Mouse (Mus musculus) heart, embryonic 11.5 days (tissue): Measurements from ENCODE around the gene Lpin2. TPM values are rescaled to one million over a fixed set of nuclear protein-coding genes. Genes with fewer than 3 reads are reported as not detected.

Source experiments
- ATAC-seq: fragments of 200-750 bp; cut with Nextera tagmentation; replicated peaks from 2 replicates; pipeline ENCODE4 v1.8.0; 2017; ENCODE audit warnings: moderate library complexity; ENCODE audit not compliant: insufficient number of reproducible peaks, low FRiP score, low TSS enrichment
- H3K27ac ChIP-seq: fragments of 300-500 bp; sonication (generic); 2 replicates; pipeline ENCODE4 v1.5.1; 2014; ENCODE audit warnings: mild to moderate bottlenecking, low read depth, low read length
- H3K27me3 ChIP-seq: fragments of 300-500 bp; sonication (generic); 2 replicates; pipeline ENCODE4 v1.6.1; 2014; ENCODE audit warnings: mild to moderate bottlenecking, low read length, mixed read lengths; ENCODE audit not compliant: control insufficient read depth, insufficient read depth
- H3K36me3 ChIP-seq: fragments of 300-500 bp; sonication (generic); 2 replicates; pipeline ENCODE4 v1.6.1; 2014; ENCODE audit warnings: mild to moderate bottlenecking, low read length, moderate library complexity, mixed read lengths; ENCODE audit not compliant: control insufficient read depth, insufficient read depth
- H3K4me1 ChIP-seq: fragments of 300-500 bp; sonication (generic); 2 replicates; pipeline ENCODE4 v1.6.1; 2014; ENCODE audit warnings: low read length; ENCODE audit not compliant: control insufficient read depth, insufficient read depth
- H3K4me2 ChIP-seq: fragments of 300-500 bp; sonication (generic); 2 replicates; pipeline ENCODE4 v1.6.1; 2014; ENCODE audit warnings: mild to moderate bottlenecking, moderate library complexity
- H3K4me3 ChIP-seq: fragments of 300-500 bp; sonication (generic); 2 replicates; pipeline ENCODE4 v1.5.1; 2014; ENCODE audit warnings: low read depth, low read length
- H3K9ac ChIP-seq: fragments of 300-500 bp; sonication (generic); 2 replicates; pipeline ENCODE4 v1.6.1; 2014; ENCODE audit warnings: mild to moderate bottlenecking, low read depth, low read length, moderate library complexity
- H3K9me3 ChIP-seq: fragments of 300-500 bp; sonication (generic); replicated peaks from 2 replicates; pipeline ENCODE4 v1.6.1; 2016; ENCODE audit warnings: low read length; ENCODE audit not compliant: control insufficient read depth
- WGBS: fragments of 180-500 bp; shearing (Covaris S2); extraction: QIAGEN DNeasy Blood & Tissue Kit; methylation state at CpG from one replicate; pipeline ENCODE4 v1.1.7; 2014; ENCODE audit not compliant: insufficient replicate concordance; 5-methylcytosine and 5-hydroxymethylcytosine counted together
- polyA plus RNA-seq: library from polyadenylated mRNA; unstranded; fragments of >200 nt; fragmentation: Nextera tagmentation; extraction: Ambion mirVana; gene quantifications from 2 replicates; pipeline ENCODE4 v1.2.1, GENCODE M21; 2014

Lpin2 gene
- polyA plus RNA-seq, 1 experiment from 2014 or later: 22.5 TPM

DNA sequence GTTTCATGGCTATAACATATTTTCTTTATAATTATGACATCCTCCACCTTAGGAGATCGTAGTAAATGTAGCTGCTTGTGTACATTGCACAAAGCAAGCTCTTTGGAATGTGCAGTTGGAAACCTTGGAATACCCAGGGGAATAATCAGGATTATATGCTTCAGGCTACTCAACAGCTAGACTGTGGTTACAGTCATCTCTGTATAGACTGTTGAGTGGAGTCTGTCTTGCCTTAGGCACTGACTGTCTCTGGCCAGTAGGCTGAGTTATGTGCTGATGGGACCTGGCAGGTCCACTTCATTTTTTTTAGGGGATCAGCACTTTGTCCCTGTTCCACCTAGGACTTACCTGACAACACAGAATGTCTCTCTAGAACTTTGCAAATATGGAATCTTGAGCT, 31.3 kb downstream of the Lpin2 start:
- Histone ChIP-seq H3K27me3 (no peaks in the 10 kb centered on the region), H3K4me3 (no peak overlapping the region), H3K9me3 (no peaks in the 10 kb centered on the region), H3K4me2 (no peak overlapping the region), H3K36me3 (no peaks in the 10 kb centered on the region), H3K4me1 (peaks cover 17% of the 10 kb centered on the region), H3K9ac (no peak overlapping the region), H3K27ac (no peak overlapping the region)
- ATAC-seq: no peak
- 69% methylated on average over 1 of the region's 1 CpGs for WGBS

DNA sequence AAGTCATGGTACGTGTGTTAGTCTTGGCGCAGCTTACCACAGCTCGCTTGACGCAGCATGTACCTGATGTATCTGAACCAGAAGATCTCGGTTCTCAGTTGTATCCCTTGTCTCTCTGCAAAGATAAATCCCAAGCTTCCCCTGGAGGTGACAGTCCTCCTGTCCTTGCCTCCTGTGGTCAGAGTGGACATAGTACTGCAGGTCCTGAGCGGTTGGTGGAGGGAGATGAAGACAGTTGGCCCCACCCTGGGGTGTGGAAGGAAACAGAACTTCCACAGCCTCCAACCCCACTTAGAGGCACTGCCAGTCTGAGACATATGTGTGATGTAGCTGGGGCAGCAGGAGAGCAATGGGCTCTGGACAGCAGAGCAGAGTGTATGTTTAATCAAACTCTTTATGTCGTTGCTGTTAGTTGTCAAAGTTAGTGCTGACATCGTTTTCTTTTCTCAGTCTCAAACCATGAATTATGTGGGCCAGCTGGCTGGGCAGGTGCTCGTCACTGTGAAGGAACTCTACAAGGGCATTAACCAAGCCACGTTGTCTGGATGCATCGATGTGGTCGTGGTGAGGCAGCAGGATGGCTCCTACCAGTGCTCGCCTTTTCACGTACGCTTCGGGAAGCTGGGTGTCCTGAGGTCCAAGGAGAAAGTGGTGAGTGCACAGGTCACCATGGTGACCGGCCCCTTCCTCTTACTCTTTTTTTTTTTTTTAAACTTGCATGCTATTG, 32.3 kb downstream of the Lpin2 start:
- no peak overlapping the region for H3K4me2 ChIP-seq
- no peak for ATAC-seq
- H3K36me3 ChIP-seq: no peaks in the 10 kb centered on the region
- H3K4me1 ChIP-seq: peaks cover 17% of the 10 kb centered on the region
- no peak overlapping the region for H3K9ac ChIP-seq
- no peaks in the 10 kb centered on the region for H3K9me3 ChIP-seq
- 0 out of 2 replicates have a peak overlapping the region, but pooled peaks have one; percentile 10 for H3K27ac ChIP-seq
- no peak overlapping the region for H3K4me3 ChIP-seq
- WGBS: 76% methylated on average over 17 of the region's 17 CpGs
- no peaks in the 10 kb centered on the region for H3K27me3 ChIP-seq

DNA sequence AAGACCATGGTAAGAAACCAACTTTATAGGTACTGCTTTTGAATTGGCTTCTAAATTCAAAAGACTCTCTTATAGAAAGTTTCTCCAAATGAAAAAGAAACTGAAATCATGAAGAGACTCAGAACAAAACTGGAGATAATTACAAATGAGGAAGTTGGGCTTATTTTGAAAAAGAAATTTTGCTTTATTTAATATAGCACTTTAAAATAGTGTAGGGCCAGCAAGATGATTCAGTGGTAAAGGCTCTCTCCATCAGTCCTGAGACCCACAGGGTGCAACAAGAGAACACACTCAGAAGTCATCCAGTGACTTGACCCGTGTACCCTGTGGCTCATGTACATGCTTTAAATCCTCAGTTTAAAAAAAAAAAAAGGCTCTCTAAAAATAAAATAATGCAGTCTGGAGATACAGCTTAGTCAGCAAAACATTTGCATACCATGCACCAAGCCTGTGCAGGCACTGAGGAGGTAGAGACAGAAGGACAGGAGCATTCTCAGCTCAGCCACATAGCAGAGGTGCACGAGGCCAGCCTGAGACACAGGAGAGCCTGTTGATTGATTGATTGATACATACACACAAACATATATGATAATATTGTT, 33.0 kb downstream of the Lpin2 start:
- Histone ChIP-seq H3K9ac (no peak overlapping the region), H3K9me3 (no peaks in the 10 kb centered on the region), H3K27me3 (no peaks in the 10 kb centered on the region), H3K4me2 (no peak overlapping the region), H3K4me1 (peaks cover 17% of the 10 kb centered on the region), H3K27ac (no peak overlapping the region), H3K36me3 (no peaks in the 10 kb centered on the region), H3K4me3 (no peak overlapping the region)
- 58% methylated on average over 2 of the region's 2 CpGs for WGBS
- no peak for ATAC-seq

DNA sequence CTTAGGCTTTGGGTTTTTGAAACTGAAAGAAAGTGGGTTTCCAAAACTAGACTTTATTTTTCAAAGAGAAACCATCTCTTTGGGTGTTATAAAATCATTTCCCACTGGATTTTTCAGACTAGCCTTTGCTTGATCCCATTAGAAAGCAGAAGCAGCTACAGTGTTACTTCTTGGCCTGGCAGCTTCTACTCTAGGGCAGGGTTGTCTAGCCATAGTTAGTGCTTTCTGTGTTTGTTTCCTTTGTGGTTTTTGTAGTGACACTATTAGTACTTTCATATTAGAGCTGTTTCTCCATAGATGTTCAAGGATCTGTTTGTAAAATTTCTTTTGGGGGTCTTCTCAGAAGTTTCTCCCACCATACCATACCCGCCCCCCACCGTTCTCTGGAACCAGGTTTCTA, 33.9 kb downstream of the Lpin2 start:
- H3K36me3 ChIP-seq: no peaks in the 10 kb centered on the region
- H3K9ac ChIP-seq: no peak overlapping the region
- WGBS: 93% methylated on average over 2 of the region's 2 CpGs
- H3K4me1 ChIP-seq: peaks cover 21% of the 10 kb centered on the region
- no peak overlapping the region for H3K4me2 ChIP-seq
- no peaks in the 10 kb centered on the region for H3K27me3 ChIP-seq
- ATAC-seq: no peak
- H3K4me3 ChIP-seq: no peak overlapping the region
- no peaks in the 10 kb centered on the region for H3K9me3 ChIP-seq
- no peak overlapping the region for H3K27ac ChIP-seq

DNA sequence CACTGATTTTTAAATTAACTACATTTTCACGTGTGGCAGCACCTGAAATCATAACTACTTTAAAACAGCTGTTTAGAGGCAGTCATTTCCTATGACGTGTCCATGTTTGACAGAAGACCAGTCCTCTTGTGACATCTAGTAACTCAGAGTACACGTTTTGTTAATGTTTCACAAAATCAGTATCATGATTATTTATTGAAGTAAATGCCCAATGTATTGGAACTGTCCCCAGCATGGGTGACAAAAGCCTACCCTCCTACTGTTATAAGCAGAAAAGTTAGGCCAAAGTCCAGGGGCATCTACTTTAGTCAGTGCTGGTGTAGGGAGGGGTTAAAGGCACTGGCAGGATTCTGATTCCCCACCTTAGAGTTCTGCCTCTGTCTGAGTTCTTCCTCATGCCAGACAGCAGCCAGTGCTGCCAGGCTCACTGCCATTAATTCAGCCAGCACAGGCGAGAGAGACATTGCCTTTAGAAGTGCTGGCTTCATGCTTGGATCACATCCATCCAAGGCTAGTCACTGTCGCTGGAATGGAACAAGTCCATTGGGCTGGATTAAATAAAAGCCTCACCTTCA, 34.8 kb downstream of the Lpin2 start:
- Histone ChIP-seq H3K27ac (no peak overlapping the region), H3K4me3 (no peak overlapping the region), H3K4me1 (peaks cover 26% of the 10 kb centered on the region), H3K4me2 (no peak overlapping the region), H3K36me3 (no peaks in the 10 kb centered on the region), H3K9me3 (no peaks in the 10 kb centered on the region), H3K9ac (no peak overlapping the region), H3K27me3 (no peaks in the 10 kb centered on the region)
- ATAC-seq: no peak
- WGBS: 88% methylated on average over 5 of the region's 5 CpGs

DNA sequence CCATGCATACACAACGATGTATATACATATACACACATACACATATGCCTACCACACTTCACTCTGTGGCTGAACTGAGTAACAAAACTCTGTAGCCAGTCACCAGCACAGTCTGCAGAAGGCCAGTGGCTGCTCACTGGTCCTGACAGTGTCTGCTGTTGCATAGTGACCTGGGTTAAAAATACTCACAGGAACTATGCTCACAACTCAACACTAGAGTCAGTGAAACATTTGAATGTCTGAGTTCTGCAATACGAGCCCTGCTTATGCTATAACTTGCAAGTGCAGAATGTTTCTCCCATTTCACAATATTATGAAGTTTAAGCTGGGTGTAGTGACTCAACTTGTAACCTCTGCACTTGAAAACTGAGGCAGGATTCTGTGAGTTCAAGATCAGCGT, 39.0 kb downstream of the Lpin2 start:
- Histone ChIP-seq H3K27ac (peak overlapping the region; percentile 4), H3K4me2 (no peak overlapping the region), H3K27me3 (no peaks in the 10 kb centered on the region), H3K9me3 (no peaks in the 10 kb centered on the region), H3K4me1 (peaks cover 27% of the 10 kb centered on the region), H3K36me3 (no peaks in the 10 kb centered on the region), H3K9ac (no peak overlapping the region), H3K4me3 (no peak overlapping the region)
- WGBS: 74% methylated on average over 3 of the region's 3 CpGs
- 0 out of 2 replicates have a peak, but pooled peaks have one; percentile 18 for ATAC-seq

DNA sequence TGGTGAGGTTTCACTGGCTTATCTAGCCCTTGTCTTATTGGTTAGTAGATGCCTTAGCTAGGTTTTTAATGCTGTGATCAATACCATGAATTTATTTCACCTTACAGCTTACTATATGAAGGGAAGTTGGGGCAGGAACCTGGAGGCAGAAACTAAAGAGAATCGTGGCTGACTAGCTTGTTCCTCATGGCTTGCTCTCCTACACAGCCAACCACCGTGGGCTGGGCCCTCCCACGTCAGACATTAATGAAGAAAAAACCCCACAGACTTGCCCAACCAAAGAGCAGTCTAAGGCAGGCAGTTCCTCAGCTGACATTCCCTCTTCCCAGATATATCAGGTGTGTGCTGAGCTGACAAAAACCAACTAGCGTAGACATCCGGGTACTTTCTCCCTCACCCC, 41.3 kb downstream of the Lpin2 start:
- Histone ChIP-seq H3K9ac (no peak overlapping the region), H3K9me3 (no peaks in the 10 kb centered on the region), H3K36me3 (no peaks in the 10 kb centered on the region), H3K27ac (no peak overlapping the region), H3K4me1 (peaks cover 28% of the 10 kb centered on the region), H3K27me3 (no peaks in the 10 kb centered on the region), H3K4me3 (no peak overlapping the region), H3K4me2 (no peak overlapping the region)
- WGBS: 71% methylated on average over 5 of the region's 5 CpGs
- ATAC-seq: no peak

DNA sequence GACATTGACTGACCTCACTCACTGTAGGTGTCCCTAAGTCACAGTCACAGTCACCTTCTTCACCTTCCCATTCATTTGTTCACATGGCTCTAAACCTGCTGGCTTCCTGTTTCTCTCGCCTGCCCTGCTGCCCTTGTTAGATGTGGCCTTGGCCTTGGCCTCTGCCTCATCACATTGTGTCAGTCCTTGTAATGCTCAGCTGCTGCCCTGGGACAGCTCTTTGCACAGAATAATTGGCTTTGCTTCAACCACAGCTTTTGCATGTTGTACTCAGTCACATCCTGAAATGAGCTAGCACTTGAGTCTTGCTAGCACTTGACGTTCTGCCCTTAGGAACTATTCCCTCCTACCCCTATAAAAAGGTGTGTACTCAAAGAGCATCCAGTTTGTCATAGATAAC, 42.2 kb downstream of the Lpin2 start:
- no peak overlapping the region for H3K4me3 ChIP-seq
- WGBS: 61% methylated on average over 2 of the region's 2 CpGs
- ATAC-seq: no peak
- H3K4me2 ChIP-seq: no peak overlapping the region
- no peak overlapping the region for H3K9ac ChIP-seq
- peaks cover 30% of the 10 kb centered on the region for H3K4me1 ChIP-seq
- H3K27me3 ChIP-seq: no peaks in the 10 kb centered on the region
- H3K36me3 ChIP-seq: no peaks in the 10 kb centered on the region
- H3K27ac ChIP-seq: no peak overlapping the region
- H3K9me3 ChIP-seq: no peaks in the 10 kb centered on the region
